Mouse (Mus musculus) left cerebral cortex, postnatal 14 days (tissue): Measurements from ENCODE around the gene Gclm. TPM values are rescaled to one million over a fixed set of nuclear protein-coding genes. Genes with fewer than 3 reads are reported as not detected.
"Not testable (repeated sequence)": the region's sequence is repeated elsewhere in the genome, so short reads cannot be mapped to it uniquely, and the experiment has no call there.

Source experiments
- DNase-seq, 2 experiments: peaks; one replicate each; pipeline ENCODE4 v3.0.0; 2021 to 2022; ENCODE audit warnings: low spot score in 2 of 2, mixed read lengths in 1 of 2
- intact Hi-C: fragments of 180-260 bp; cut with DNase I; formaldehyde crosslinking; loops from one replicate; pipeline ENCODE4 v1.15.1; 2025
- total RNA-seq, 2 experiments: library from RNA; stranded (reverse); gene quantifications; 2 replicates each; pipeline ENCODE4 v1.2.3; 2021

Gene Gclm
- total RNA-seq, 2 experiments from 2014 or later: 59.3 to 65.2 TPM

DNA sequence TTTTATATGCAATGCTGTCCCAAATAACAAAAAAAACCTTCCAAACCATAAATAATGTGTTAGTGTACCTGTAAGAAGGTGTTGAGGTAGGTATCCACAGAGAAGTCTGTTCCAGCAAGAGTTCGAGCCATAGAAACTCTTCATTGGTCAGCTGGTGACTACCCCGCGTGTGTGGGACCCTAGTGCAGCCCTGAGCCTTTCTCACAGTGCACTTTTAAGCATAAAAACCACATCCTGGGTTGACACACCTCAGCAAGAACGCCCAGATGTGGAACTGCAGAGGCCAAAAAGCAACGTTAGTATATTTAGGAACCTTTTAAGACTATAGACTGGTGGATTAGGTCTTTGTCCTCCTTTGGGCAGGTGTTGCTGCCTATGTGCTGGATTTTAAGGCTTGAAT lies 41.8 kb downstream of the Gclm start:
- no peak for DNase-seq
- intact Hi-C loops: no loop called here

DNA sequence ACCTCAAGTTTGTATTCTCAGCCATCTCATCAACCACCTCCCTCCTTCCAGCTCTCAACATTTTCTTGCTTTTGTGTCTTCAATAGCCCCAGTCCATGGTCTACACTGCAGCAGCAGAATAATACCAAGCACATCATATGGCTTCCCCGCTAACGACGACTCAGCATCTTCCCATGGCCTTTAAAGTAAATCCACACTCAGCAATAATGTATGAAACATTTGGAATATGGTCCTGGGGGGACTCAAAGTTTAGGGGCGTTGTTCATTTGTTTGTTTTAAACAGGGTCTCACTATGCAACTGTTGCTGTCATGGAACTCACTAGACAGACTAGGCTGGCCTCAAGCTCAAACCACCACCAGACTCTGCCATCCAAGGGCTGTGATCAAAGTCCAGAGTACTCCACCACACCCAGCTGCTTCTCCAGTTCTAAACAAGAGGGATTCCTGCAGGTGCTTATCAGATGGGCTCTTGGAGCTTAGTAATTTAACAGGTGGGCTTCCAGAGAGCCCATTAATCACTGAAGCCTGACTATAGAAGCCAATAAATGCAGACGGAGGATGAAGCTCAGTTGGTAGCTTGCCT lies 43.3 kb downstream of the Gclm start:
- no peak for DNase-seq
- intact Hi-C loops: no loop called here

DNA sequence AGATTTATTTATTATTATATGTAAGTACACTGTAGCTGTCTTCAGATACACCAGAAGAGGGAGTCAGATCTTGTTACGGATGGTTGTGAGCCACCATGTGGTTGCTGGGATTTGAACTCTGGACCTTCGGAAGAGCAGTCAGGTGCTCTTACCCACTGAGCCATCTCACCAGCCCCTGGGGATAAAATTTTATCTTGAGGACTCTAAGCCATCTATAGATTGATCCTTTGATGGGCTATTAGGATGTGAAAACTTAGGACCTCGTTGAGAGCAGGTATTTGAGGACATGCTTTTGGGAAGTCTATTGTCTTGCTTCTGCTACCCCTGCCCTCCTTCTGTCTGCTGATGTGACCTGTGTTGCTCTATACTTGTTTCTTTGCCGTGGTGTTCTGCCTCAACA lies 44.0 kb downstream of the Gclm start:
- DNase-seq, intact Hi-C loops: not testable (repeated sequence)

DNA sequence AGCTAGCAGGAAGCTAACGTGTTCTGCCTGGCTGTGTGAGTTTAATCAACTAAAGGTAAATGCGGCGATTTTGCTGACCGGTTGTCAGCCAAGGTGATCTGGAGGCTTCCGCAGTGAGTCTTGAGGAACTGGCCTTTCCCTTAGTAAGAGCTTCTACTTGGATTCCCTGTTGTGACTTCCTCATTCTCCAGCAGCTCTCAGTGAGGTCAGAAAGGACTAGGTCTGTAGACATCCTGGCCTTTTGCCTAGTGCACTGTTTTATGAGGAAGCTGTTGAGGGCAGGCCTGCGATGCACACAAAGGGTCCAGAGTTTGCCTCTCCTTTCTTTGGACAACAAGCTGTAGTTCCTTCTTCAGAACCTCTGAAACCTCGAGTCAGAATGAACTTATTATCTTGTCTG lies 45.3 kb downstream of the Gclm start:
- DNase-seq: peak; percentile 39 to 64
- intact Hi-C loops: loop anchor here (5.0 kb wide), 2 partner anchors 327 to 347 kb away; partner anchors contain the start of gene Fnbp1l

DNA sequence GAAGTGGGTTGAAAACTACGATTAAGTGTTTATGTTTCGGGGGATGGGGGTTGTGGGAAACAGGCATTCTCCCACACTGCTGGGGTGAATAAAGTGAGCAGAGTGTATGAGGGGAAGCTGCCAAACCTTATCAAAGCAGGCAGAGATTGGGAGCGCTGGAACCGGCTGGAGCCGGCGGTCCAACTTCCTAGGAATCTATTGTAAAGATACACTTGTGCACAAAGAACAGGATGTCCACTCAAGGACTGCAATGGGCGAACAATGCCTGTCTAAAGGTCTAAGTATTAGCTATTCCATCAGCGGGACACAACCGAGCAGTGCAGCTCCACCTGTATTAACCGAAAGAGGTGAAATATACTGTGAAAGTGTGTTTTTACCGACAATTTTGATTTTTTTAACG lies 46.5 kb downstream of the Gclm start:
- no peak for DNase-seq
- intact Hi-C loops: loop anchor here (5.0 kb wide), 2 partner anchors 325 to 345 kb away; partner anchors contain the start of gene Fnbp1l

DNA sequence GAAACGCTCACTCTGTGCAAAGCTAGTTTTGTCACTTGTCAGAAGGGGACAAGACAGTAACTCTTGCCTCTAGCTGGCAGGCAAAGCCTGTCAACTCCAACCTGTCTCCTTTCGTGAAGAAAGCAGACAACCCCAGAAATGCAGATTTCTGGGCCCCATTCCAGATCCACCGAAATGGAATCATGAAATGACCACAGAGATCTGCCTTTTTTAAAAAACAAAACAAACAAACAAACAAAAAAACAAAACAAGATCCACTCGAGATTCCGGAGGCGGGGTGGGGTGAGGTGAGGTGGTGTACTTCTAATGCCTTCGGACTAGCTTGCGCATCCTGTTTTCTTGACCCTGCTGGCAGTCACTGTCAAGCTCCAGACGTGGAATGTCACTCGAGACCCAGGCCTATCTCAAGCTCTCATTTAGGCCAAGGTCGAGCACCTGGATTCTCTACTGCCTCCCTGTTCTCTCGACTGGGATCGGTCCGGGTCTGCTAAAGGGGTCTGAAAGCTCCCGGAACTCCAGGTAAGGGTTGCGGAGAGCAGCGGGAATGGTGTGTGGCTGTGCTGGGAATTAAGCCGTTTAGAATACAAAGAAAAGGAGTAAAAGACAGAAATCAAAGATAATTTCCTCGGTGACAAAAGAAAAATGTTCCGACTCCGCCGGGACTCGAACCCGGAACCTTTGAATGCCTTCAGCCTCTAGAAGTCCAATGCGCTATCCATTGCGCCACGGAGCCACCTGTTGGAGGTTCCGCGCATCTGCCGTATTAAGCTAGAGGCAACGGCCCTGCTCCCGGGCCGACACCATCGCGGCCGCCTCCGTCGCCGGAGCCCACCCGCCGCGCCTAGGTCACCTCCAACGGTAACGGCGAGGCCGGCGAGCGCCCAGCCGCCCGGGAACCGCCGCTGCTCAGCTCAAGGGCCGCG lies 47.2 kb downstream of the Gclm start:
- DNase-seq: peak; percentile 89 to 91
- intact Hi-C loops: loop anchor here (5.0 kb wide), 2 partner anchors 325 to 345 kb away; partner anchors contain the start of gene Fnbp1l

DNA sequence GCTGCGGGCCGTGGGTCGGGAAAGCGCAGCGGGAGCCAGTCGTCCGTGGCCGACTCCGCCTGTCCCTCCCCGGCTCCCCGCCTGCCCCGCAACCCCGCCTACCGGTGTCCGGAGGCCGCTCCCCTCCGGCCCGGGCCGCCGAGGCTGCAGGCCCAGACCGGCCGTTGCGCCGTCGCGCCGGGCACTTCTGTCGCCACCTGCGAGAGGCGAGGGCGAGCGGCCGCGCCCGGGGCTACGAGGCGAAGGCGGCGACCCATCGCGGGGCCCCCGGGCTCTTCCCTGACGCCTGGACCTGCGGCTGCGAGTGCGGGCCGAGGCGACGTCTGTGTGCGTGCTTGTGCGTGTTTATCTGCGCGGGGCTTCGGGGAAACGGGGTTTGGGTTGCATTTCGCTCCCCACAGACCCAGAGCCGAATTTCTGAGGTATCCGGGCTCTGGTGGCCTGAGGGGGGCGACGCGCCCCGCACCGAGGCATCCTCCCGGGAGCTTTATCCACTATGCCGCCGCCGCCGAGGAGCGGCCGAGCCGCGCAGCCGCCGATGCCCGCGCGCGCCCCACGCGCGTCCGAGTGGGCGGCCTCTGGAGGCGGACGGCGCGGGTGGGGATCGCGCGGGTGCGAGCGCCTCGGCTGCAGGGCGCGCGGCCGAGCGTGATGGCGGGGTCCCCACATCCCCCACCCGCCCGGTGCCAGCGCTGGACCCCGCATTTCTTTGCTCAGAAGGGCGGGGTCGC lies 48.0 kb downstream of the Gclm start:
- peak; percentile 63 for DNase-seq

DNA sequence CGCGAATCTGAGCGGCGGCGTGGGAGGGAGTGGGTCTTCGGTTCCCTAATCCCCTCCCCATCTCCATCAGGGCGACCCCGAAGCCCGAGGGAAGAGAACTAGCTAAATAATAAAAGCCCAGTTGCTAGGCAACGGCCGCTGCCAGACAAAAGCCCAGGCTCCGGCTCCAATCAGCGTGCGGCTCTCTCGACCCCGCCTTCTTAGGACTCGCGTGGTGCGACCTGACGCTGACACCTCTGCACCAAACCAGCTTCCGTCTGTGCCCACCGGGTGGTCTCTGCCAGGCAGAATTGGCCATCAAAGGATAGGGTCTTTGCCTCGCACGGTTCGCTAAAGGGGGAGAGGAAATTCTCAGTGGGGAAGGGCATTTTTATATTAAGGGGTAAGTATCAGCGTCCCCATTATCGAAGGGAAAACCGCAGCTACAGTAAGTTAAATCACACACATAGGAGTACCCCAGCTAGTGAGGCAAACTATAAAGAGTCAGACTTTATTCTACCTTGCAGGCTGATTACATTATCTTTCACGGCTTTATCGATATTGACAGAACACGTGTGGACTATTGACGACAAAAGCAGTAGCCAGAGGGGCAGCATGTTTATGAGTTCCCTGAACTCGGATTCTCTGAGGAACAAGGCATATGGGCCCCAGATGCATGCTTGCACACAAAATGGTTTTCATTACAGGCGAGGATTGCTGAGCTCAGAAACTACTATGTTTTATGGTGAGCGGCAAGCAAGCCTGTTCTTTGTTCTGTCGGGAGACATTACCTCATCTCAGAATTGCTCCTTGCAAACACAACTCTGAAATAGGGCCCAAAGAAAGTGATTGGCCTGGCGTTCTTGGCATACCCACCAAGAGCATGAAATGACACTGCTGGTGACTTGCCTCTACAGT lies 48.8 kb downstream of the Gclm start, which contains the start of gene Bcar3:
Bcar3 (plus strand) TSS at position 183 of the 897 bp plus-strand sequence.
- DNase-seq: peak; percentile 95 to 97
- intact Hi-C loops: loop anchor here (5.0 kb wide), 2 partner anchors 323 to 343 kb away; partner anchors contain the start of gene Fnbp1l

More for the DNA sequence above, 48.0 kb downstream of the Gclm start:
- intact Hi-C loops: loop anchor here (5.0 kb wide), 2 partner anchors 324 to 344 kb away; partner anchors contain the start of gene Fnbp1l

DNA sequence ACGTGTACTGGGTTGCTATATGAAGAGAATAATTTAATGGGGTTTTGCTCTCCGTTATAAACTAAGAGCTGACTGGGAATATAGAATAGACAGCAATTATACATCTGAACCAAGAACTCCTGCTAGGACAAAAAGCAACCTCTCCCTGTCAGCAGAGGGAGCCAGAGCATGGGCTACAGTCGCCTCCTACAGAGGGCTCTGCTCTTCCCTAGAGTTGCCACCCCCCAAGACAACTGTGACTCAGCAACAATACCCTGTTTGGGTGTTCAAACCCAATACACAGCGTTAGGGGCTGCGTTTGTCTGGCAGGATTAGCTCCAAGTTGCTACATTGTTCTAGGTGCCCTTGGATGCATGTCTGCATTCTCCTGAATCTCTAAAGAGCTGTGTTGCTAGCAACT lies 50.2 kb downstream of the Gclm start:
- intact Hi-C loops: no loop called here
- DNase-seq: peak; percentile 72 to 82

DNA sequence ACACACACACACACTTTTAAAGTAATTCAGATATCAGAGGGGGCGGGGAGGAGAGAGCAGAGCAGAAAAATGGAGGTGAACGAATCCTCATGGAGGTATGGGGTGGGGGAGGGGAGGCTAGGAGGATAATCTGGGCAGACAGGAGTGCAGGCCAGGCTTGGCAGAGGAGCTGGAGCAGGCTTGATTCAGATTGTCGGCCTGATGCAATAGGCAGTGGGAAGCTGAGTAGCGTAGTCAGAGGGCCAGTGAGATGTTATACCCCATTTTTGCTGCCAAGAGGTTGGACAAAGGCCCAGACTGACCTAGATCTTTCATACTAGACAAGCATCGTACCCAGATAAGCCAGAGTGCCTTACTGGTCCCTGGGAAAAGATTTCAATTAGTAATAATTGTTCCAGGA lies 51.6 kb downstream of the Gclm start:
- intact Hi-C loops: no loop called here
- DNase-seq: no peak

DNA sequence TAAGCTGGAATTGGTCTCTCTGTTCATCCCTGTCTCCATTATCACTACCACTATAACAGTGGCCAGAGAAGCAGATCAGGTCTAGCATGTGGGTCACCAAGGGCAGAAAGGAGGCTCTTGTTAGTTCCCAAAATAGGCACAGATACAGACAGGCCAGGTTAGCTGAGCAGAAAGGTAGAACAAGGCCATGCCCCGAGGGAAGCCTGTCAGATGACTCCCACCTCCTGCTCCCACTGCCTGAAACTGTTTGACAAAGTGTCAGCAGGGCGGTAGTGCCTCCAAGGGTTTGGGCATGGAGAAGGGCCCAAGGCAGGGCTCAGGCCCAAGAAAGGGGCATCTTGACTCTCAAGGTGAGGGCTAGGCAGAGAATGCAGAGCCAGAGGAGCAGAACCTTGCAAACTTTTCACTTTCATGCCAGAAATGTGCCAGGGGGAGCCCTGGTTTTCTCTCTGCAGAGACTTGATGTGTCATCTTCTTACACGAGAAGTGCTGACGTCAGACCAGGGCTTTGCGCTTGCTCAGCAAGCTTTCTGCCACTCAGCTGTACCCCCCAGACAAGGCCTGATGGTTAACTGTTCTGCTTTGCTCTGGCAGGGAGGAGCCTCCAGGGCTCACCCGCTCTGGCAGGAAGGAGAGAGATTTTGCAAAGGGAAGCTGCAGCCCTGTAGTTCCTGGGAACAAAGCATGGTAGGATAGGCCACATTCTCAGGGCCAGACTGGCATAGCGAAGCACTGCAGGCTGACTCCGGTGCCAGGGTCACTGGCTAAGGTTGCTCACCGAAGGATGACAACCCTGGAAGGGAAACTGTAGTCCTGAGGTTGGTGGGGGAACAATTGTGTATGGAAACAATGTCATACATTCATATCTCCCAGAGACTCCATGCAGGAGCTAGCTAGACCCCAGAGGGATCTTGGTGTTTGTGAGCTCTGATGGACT lies 55.9 kb downstream of the Gclm start:
- intact Hi-C loops: no loop called here
- peak; percentile 79 to 89 for DNase-seq

DNA sequence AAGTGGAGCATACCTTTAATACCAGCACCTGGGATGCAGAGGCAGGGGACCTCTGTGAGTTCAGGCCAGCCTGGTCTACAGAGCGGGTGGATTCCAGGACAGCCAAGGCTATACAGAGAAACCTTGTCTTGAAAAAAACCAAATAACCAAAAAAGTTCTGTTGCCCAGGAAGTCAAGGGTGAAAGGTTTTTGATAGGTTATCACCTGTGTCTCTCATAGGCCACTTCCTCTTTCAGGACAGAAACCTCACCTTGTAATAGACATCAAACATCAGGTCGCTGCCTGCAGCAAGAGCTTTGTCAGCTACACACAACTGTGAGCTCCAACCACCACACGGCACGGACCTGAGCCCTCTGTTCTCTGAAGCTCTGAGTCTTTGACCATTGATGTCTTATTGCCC lies 59.2 kb downstream of the Gclm start:
- DNase-seq: no peak

DNA sequence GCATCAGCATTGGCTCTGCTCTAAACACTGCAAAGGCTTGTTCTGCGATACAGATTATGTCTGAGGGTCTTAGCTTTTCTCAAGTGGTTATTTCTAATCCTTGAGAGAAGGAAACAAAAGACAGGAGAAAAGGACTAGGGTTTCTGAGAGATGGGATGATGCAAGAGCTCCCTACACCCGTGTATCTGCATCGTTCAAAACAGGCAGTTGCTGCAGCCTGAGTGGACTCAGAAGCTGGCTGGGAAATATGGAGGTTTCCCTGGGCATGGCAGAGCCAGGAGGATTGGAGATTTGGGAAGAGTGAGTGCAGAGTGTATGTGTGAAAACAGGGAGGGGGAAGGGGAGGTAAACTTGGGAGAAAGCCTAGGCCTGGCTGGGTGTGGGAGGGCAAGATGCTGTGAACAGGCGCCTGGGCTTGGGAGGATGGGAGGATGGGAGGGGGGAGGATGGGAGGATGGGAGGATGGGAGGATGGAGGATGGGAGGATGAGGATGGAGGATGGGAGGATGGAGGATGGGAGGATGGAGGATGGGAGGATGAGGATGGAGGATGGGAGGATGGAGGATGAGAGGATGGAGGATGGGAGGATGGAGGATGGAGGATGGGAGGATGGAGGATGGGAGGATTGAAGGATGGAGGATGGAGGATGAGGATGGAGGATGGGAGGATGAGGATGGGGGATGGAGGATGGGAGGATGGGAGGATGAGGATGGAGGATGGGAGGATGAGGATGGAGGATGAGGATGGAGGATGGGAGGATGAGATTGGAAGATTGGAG lies 62.7 kb downstream of the Gclm start:
- peak in 1 of 2 experiments; percentile 0 for DNase-seq
- intact Hi-C loops: no loop called here

More for the DNA sequence above, 59.2 kb downstream of the Gclm start:
- intact Hi-C loops: no loop called here

DNA sequence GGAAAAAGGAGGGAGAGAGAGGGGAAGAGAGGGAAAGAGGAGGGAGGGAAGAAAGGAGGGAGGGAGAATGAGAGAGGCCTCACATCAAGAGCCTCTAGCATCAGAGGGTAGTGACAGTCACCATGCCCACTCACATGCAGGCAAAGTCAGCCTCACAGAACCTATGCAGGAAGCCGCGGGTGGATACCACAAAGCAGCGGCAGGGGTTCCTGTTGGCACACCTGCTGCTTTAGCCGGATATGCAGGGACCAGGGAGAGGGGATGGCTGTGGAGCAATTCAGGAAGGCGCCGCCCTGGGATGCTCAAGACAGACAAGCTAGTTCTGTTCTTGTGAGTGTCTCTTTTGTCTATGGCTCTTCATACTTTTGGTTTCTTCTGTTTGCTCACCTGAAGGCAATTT lies 63.6 kb downstream of the Gclm start:
- peak in 1 of 2 experiments; percentile 2 for DNase-seq

DNA sequence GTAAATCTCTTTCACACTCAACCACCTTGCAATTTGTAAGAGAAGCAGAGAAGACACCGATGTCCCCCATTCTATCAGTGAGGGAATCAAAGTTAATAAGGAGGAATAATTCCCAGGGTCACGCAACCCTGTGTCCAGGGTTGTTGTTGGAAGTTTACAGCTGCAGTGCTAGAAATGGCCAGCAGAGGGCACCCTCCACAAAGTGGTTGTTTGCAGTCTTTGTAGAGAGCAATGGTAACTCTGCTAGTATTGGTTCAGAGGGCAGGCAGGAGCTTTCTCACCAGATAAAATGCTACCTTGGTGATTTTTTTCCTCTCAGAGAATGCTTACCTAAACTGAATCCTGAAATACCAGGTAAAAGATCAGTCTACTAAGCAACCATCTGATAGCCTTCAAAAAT lies 66.7 kb downstream of the Gclm start:
- intact Hi-C loops: loop anchor here (1.0 to 10.0 kb wide), 3 partner anchors 154 to 473 kb away; no protein-coding TSS in a partner anchor
- peak; percentile 77 to 89 for DNase-seq

More for the DNA sequence above, 63.6 kb downstream of the Gclm start:
- intact Hi-C loops: no loop called here

DNA sequence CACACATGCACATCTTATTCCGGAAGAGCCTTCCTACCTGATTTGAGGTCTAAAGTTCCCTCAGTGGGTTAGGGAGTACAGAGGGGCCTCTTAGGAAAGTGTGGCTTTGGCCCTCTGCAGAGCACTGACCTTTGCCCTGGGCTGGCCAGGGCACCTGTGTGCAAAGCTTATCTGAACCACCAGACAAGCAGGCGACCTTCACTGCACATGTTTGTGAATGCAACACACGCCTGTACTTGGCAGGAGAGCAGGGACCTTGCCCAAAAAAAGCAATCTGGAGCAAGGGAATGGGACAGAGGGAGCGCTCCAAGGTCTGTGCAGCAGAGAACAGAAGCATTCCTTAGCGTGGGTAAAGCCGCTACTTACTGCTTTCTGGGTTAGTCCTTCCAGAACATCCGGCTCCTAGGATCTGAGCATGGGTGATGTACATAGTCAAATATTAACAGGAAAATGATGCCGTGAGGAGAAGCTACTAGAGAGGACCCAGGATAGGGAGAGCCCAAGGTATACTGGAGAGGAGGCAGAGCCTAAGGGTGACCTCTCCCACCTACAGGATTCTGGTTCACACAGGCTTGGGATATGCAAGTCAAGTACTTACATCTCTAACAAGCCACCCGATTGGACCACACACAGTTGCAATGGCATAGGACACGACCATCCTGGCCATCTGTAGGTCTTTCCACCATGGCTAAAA lies 67.7 kb downstream of the Gclm start:
- DNase-seq: no peak

More for the DNA sequence above, 67.7 kb downstream of the Gclm start:
- intact Hi-C loops: loop anchor here (1.0 to 10.0 kb wide), 3 partner anchors 153 to 472 kb away; no protein-coding TSS in a partner anchor
